Mouse (Mus musculus) bone marrow macrophage, adult 2 months (primary cell): ENCODE measurements around the gene Farp1.

Source experiments
- CTCF ChIP-seq: IDR thresholded peaks from 2 replicates; pipeline ENCODE4 v1.5.1; 2012; ENCODE audit warnings: low read depth, mild to moderate bottlenecking, low read length, moderate library complexity
- POLR2A ChIP-seq: IDR thresholded peaks from 2 replicates; pipeline ENCODE4 v1.6.1; 2012; ENCODE audit warnings: mild to moderate bottlenecking, low read depth, low read length, borderline replicate concordance

DNA sequence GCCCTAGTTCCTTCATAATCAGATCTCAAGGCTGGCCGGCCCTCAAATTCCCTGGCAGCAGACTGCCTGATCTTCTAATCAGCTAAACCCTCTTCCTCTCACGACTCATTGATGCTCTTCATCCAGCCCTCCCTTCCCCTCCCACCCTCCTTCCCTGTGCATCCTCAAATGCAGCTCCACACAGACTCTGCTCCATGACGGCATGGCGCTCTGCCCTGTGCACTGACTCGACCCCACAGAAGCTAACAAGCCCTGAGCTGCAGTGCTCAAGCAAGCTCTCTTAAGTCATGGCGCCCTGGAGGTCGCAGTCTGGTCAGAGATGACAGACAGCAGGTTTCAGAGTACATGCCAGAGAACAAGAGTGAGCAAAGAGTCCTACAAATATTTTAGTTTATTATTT is 269.5 kb downstream of the Farp1 start:
- TF ChIP-seq CTCF (no peak), POLR2A (no peak)
